Mouse (Mus musculus) kidney, embryonic 16.5 days (tissue): Measurements from ENCODE around the gene Cabp2. TPM values are rescaled to one million over a fixed set of nuclear protein-coding genes. Genes with fewer than 3 reads are reported as not detected.
"Not testable (repeated sequence)": the region's sequence is repeated elsewhere in the genome, so short reads cannot be mapped to it uniquely, and the experiment has no call there.

ENCODE experiments used
- ATAC-seq: fragments of 200-750 bp; cut with Nextera tagmentation; 2 replicates; pipeline ENCODE4 v1.8.0; 2017; ENCODE audit warnings: moderate TSS enrichment; ENCODE audit not compliant: low FRiP score, low TSS enrichment
- H3K27ac ChIP-seq: fragments of 300-500 bp; sonication (generic); 2 replicates; pipeline ENCODE4 v1.5.1; 2014; ENCODE audit warnings: low read length
- H3K27me3 ChIP-seq: fragments of 300-500 bp; sonication (generic); 2 replicates; pipeline ENCODE4 v1.6.1; 2014; ENCODE audit warnings: low read length, control low read depth, mixed read lengths; ENCODE audit not compliant: insufficient read depth
- H3K36me3 ChIP-seq: fragments of 300-500 bp; sonication (generic); 2 replicates; pipeline ENCODE4 v1.6.1; 2014; ENCODE audit warnings: low read length, control low read depth, mixed read lengths; ENCODE audit not compliant: insufficient read depth
- H3K4me1 ChIP-seq: fragments of 300-500 bp; sonication (generic); 2 replicates; pipeline ENCODE4 v1.6.1; 2014; ENCODE audit warnings: low read length, control low read depth, mixed read lengths; ENCODE audit not compliant: insufficient read depth
- H3K4me2 ChIP-seq: fragments of 300-500 bp; sonication (generic); replicated peaks from 2 replicates; pipeline ENCODE4 v1.6.1; 2014; ENCODE audit warnings: low read depth, low read length
- H3K4me3 ChIP-seq: fragments of 300-500 bp; sonication (generic); 2 replicates; pipeline ENCODE4 v1.5.1; 2014; ENCODE audit warnings: mild to moderate bottlenecking, low read length
- H3K9ac ChIP-seq: fragments of 300-500 bp; sonication (generic); replicated peaks from 2 replicates; pipeline ENCODE4 v1.6.1; 2014; ENCODE audit warnings: low read length
- H3K9me3 ChIP-seq: fragments of 300-500 bp; sonication (generic); 2 replicates; pipeline ENCODE4 v1.6.1; 2016; ENCODE audit warnings: low read length, control low read depth
- WGBS: fragments of 180-500 bp; shearing (Covaris S2); extraction: QIAGEN DNeasy Blood & Tissue Kit; methylation state at CpG from one replicate; pipeline ENCODE4 v1.1.7; 2014; 5-methylcytosine and 5-hydroxymethylcytosine counted together
- polyA plus RNA-seq: library from polyadenylated mRNA; unstranded; fragments of >200 nt; fragmentation: Nextera tagmentation; extraction: Ambion mirVana; gene quantifications from 2 replicates; pipeline ENCODE4 v1.2.1, GENCODE M21; 2015

Gene Cabp2
- polyA plus RNA-seq, 1 experiment from 2014 or later: 0.21 TPM

GRCm38 (mm10) chr19:4117006-4117405 is 35.6 kb downstream of the Cabp2 start:
- peaks cover 29% of the 10 kb centered on the region for H3K36me3 ChIP-seq
- H3K27ac ChIP-seq: 0 out of 2 replicates have a peak overlapping the region, but pooled peaks have one; percentile 4
- peaks cover 34% of the 10 kb centered on the region for H3K4me1 ChIP-seq
- H3K4me3 ChIP-seq: no peak overlapping the region
- WGBS: 71% methylated on average over 7 of the region's 7 CpGs
- H3K27me3 ChIP-seq: no peaks in the 10 kb centered on the region
- no peak for ATAC-seq
- no peak overlapping the region for H3K4me2 ChIP-seq
- H3K9ac ChIP-seq: no peak overlapping the region
- no peaks in the 10 kb centered on the region for H3K9me3 ChIP-seq

- Histone ChIP-seq H3K4me3 (no peak overlapping the region), H3K36me3 (peaks cover 25% of the 10 kb centered on the region), H3K9me3 (no peaks in the 10 kb centered on the region), H3K27ac (no peak overlapping the region), H3K27me3 (no peaks in the 10 kb centered on the region), H3K9ac (no peak overlapping the region), H3K4me2 (no peak overlapping the region), H3K4me1 (peaks cover 25% of the 10 kb centered on the region)
- ATAC-seq: no peak
- WGBS: 86% methylated on average over 2 of the region's 2 CpGs
Observed at GRCm38 (mm10) chr19:4118350-4118749, 37.0 kb downstream of the Cabp2 start.

- H3K27ac ChIP-seq: no peak overlapping the region
- H3K27me3 ChIP-seq: no peaks in the 10 kb centered on the region
- H3K4me3 ChIP-seq: no peak overlapping the region
- H3K4me2 ChIP-seq: peak overlapping the region; percentile 61
- 88% methylated on average over 6 of the region's 6 CpGs for WGBS
- ATAC-seq: no peak
- H3K36me3 ChIP-seq: peaks cover 19% of the 10 kb centered on the region
- H3K4me1 ChIP-seq: peaks cover 16% of the 10 kb centered on the region
- H3K9ac ChIP-seq: peak overlapping the region; percentile 45; the same call in 1 of the 2 replicates
- H3K9me3 ChIP-seq: no peaks in the 10 kb centered on the region
Observed at GRCm38 (mm10) chr19:4119716-4120487, 38.5 kb downstream of the Cabp2 start.

GRCm38 (mm10) chr19:4120496-4120895 is 39.1 kb downstream of the Cabp2 start:
- H3K9ac ChIP-seq: peak overlapping the region; percentile 45
- ATAC-seq: no peak
- H3K27me3 ChIP-seq: no peaks in the 10 kb centered on the region
- peak overlapping the region; percentile 61 for H3K4me2 ChIP-seq
- no peak overlapping the region for H3K27ac ChIP-seq
- H3K4me3 ChIP-seq: peak overlapping the region; percentile 56
- no peaks in the 10 kb centered on the region for H3K9me3 ChIP-seq
- H3K36me3 ChIP-seq: peaks cover 13% of the 10 kb centered on the region; the same call in 1 of the 2 replicates
- H3K4me1 ChIP-seq: peaks cover 20% of the 10 kb centered on the region
- 94% methylated on average over 2 of the region's 2 CpGs for WGBS

- peaks cover 20% of the 10 kb centered on the region for H3K4me1 ChIP-seq
- WGBS: 2% methylated on average over 38 of the region's 38 CpGs
- H3K4me3 ChIP-seq: peak overlapping the region; percentile 56
- peak overlapping the region; percentile 80 for H3K27ac ChIP-seq
- ATAC-seq: peak; percentile 64
- peaks cover 7% of the 10 kb centered on the region; the same call in 1 of the 2 replicates for H3K36me3 ChIP-seq
- peak overlapping the region; percentile 66 for H3K9ac ChIP-seq
- H3K4me2 ChIP-seq: peak overlapping the region; percentile 61
- no peaks in the 10 kb centered on the region for H3K9me3 ChIP-seq
- H3K27me3 ChIP-seq: no peaks in the 10 kb centered on the region
Observed at GRCm38 (mm10) chr19:4121097-4121805, 39.9 kb downstream of the Cabp2 start.

- H3K27ac ChIP-seq, ATAC-seq, H3K9me3 ChIP-seq, H3K27me3 ChIP-seq, H3K4me3 ChIP-seq, H3K36me3 ChIP-seq: not testable (repeated sequence)
- 0 out of 2 replicates have a peak overlapping the region, but pooled peaks have one; percentile 18 for H3K9ac ChIP-seq
- H3K4me1 ChIP-seq: peaks cover 26% of the 10 kb centered on the region
- WGBS: 58% methylated on average over 6 of the region's 6 CpGs
- 0 out of 2 replicates have a peak overlapping the region, but pooled peaks have one; percentile 22 for H3K4me2 ChIP-seq
Observed at GRCm38 (mm10) chr19:4121896-4122295, 40.5 kb downstream of the Cabp2 start.

GRCm38 (mm10) chr19:4122411-4123370 is 41.3 kb downstream of the Cabp2 start:
- Histone ChIP-seq H3K9me3 (no peaks in the 10 kb centered on the region), H3K4me1 (peaks cover 32% of the 10 kb centered on the region), H3K4me2 (no peak overlapping the region), H3K9ac (no peak overlapping the region), H3K27me3 (no peaks in the 10 kb centered on the region), H3K4me3 (no peak overlapping the region), H3K36me3 (peaks cover 4% of the 10 kb centered on the region; the same call in 1 of the 2 replicates), H3K27ac (no peak overlapping the region)
- 85% methylated on average over 7 of the region's 7 CpGs for WGBS
- ATAC-seq: no peak

- Histone ChIP-seq H3K27ac (no peak overlapping the region), H3K9ac (no peak overlapping the region), H3K4me2 (no peak overlapping the region), H3K36me3 (peaks cover 14% of the 10 kb centered on the region), H3K9me3 (no peaks in the 10 kb centered on the region), H3K4me3 (no peak overlapping the region), H3K27me3 (no peaks in the 10 kb centered on the region), H3K4me1 (peaks cover 32% of the 10 kb centered on the region)
- WGBS: 68% methylated on average over 4 of the region's 4 CpGs
- ATAC-seq: no peak
Observed at GRCm38 (mm10) chr19:4124432-4124831, 43.1 kb downstream of the Cabp2 start.

GRCm38 (mm10) chr19:4125268-4125667 is 43.9 kb downstream of the Cabp2 start:
- Histone ChIP-seq H3K4me3 (peak overlapping the region; percentile 70), H3K9ac (peak overlapping the region; percentile 52; the same call in 1 of the 2 replicates), H3K27ac (0 out of 2 replicates have a peak overlapping the region, but pooled peaks have one; percentile 52), H3K36me3 (peaks cover 15% of the 10 kb centered on the region), H3K4me2 (peak overlapping the region; percentile 62), H3K4me1 (peaks cover 28% of the 10 kb centered on the region)
- 12% methylated on average over 2 of the region's 4 CpGs for WGBS
- ATAC-seq: peak; percentile 33
- not testable (repeated sequence) for H3K9me3 ChIP-seq, H3K27me3 ChIP-seq
